Mouse (Mus musculus) MEL (cell line): ENCODE data around the gene Zc3h6.

Source experiments
- CTCF ChIP-seq, 3 experiments: IDR thresholded peaks in 2 of 3; conservative IDR thresholded peaks in 1 of 3; 2 replicates each; pipeline ENCODE4 v1.5.1; 2011 to 2012; ENCODE audit warnings: low read length in 3 of 3, low read depth in 2 of 3, mild to moderate bottlenecking in 2 of 3, improper control_type of control experiment in 1 of 3, inconsistent platforms in 1 of 3, mixed read lengths in 1 of 3, moderate library complexity in 1 of 3; ENCODE audit not compliant: control insufficient read depth in 1 of 3, insufficient read depth in 1 of 3, poor library complexity in 1 of 3, severe bottlenecking in 1 of 3
- ELF1 ChIP-seq: IDR thresholded peaks from 2 replicates; pipeline ENCODE4 v1.6.1; 2014; ENCODE audit warnings: low read depth, mild to moderate bottlenecking, inconsistent platforms, low read length, improper control_type of control experiment, moderate library complexity
- EP300 ChIP-seq, 2 experiments: IDR thresholded peaks; 2 replicates each; pipeline ENCODE4 v1.6.1; 2011; ENCODE audit warnings: improper control_type of control experiment in 2 of 2, low read length in 2 of 2, low read depth in 1 of 2, mild to moderate bottlenecking in 1 of 2
- GABPA ChIP-seq: IDR thresholded peaks from 2 replicates; pipeline ENCODE4 v1.6.1; 2012; ENCODE audit warnings: low read depth, mild to moderate bottlenecking, inconsistent platforms, low read length, improper control_type of control experiment, moderate library complexity
- KAT2A ChIP-seq: conservative IDR thresholded peaks from 2 replicates; pipeline ENCODE4 v1.6.1; 2012; ENCODE audit warnings: low read depth, low read length, improper control_type of control experiment, inconsistent platforms
- MAFK ChIP-seq: IDR thresholded peaks from 2 replicates; pipeline ENCODE4 v1.6.1; 2011; ENCODE audit warnings: low read depth, mild to moderate bottlenecking, low read length, improper control_type of control experiment, borderline replicate concordance
- POLR2A ChIP-seq, 2 experiments: IDR thresholded peaks; 2 replicates each; pipeline ENCODE4 v1.6.1; 2011 to 2012; ENCODE audit warnings: low read length in 2 of 2, mild to moderate bottlenecking in 2 of 2, control low read depth in 1 of 2, improper control_type of control experiment in 1 of 2, low read depth in 1 of 2, moderate library complexity in 1 of 2; ENCODE audit not compliant: control insufficient read depth in 1 of 2, insufficient read depth in 1 of 2, poor library complexity in 1 of 2
- POLR2AphosphoS2 ChIP-seq: IDR thresholded peaks from 2 replicates; pipeline ENCODE4 v1.6.1; 2011; ENCODE audit warnings: low read length, improper control_type of control experiment
- TBP ChIP-seq: IDR thresholded peaks from 2 replicates; pipeline ENCODE4 v1.8.0; 2011; ENCODE audit warnings: low read depth, low read length, improper control_type of control experiment
- USF1 ChIP-seq: IDR thresholded peaks from 2 replicates; pipeline ENCODE4 v1.6.1; 2014; ENCODE audit warnings: low read depth, mild to moderate bottlenecking, inconsistent platforms, low read length, improper control_type of control experiment, moderate library complexity
- ZC3H11A ChIP-seq: IDR thresholded peaks from 2 replicates; pipeline ENCODE4 v1.6.1; 2012; ENCODE audit warnings: low read depth, mild to moderate bottlenecking, inconsistent platforms, low read length, improper control_type of control experiment

DNA sequence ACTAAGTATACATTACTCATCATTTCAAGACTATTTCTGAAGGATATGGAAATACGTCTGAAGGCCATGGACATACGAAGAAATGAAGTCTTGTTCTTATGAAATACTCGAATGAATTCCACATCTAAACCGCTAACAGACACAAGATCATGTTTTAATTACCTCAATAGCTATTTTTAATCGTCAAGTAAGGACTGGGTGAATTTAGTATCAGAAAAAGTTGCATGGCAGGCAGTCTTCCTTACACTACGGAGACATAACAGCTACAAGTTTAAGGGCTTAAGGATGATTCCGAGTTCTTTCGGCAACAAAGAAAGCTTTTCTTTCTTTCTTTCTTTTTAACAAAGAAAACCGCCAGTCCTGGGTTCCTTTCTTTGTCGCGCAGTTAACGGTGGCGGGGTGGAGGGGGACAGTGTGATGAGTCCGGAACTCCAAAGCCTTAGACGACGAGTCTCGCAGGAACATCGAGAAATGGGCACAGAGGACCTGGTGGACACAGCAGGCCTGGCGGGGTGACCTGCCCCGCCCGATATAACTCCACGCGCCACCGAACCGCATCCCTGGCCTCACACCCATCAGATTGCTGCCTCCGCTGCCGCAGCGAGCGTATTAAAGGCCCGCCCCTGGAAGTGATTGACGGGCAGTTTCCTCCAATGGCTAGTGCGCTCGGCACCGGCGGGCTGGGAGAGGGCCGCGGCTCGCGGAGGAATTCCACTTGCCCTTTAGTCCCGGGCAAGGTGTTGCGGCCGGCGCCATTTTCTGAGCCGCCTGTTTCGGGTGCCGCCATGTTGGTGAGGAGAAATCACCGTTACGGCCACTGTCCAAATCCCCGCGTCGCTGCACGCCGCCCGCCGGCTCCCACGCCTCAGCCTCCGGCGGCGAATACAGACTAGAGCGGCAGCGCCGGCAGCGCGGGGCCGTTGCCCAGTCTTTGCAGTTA is at the start of gene Zc3h6:
- TF ChIP-seq ZC3H11A (peak; percentile 48; the same call in 1 of the 2 replicates), CTCF (IDR thresholded peaks at IDR 0.05 in 2 of 3, conservative IDR thresholded peaks at IDR 0.05 in 1 of 3; ENCODE audit: control insufficient read depth in 1 of 3, insufficient read depth in 1 of 3, low read depth in 2 of 3, low read length in 3 of 3, poor library complexity in 1 of 3, severe bottlenecking in 1 of 3) (no peak), GABPA (no peak), ELF1 (no peak), USF1 (no peak), TBP (peak; percentile 95), POLR2AphosphoS2 (peak; percentile 69; the same call in 1 of the 2 replicates), POLR2A (IDR thresholded peaks at IDR 0.05; ENCODE audit: control insufficient read depth in 1 of 2, insufficient read depth in 1 of 2, low read depth in 1 of 2, low read length in 2 of 2, poor library complexity in 1 of 2) (peak in 1 of 2 experiments; percentile 88), EP300 (IDR thresholded peaks at IDR 0.05; ENCODE audit: low read depth in 1 of 2, low read length in 2 of 2) (no peak; a peak in 1 of 4 replicates), MAFK (no peak), KAT2A (peak; percentile 76; the same call in 1 of the 2 replicates)
